Mouse (Mus musculus) forebrain, embryonic 12.5 days (tissue): ENCODE results near the gene Hsf2bp. TPM values are rescaled to one million over a fixed set of nuclear protein-coding genes. Genes with fewer than 3 reads are reported as not detected.
A peak's percentile ranks its signal among the peaks of the same experiment; 100 is the strongest.

ENCODE experiments used
- ATAC-seq: fragments of 200-750 bp; cut with Nextera tagmentation; 2 replicates; pipeline ENCODE4 v1.8.0; 2017; ENCODE audit warnings: moderate TSS enrichment; ENCODE audit not compliant: low FRiP score
- H3K27ac ChIP-seq: fragments of 300-500 bp; sonication (generic); 2 replicates; pipeline ENCODE4 v1.5.1; 2016; ENCODE audit warnings: mild to moderate bottlenecking
- H3K27me3 ChIP-seq: fragments of 300-500 bp; sonication (generic); 2 replicates; pipeline ENCODE4 v1.6.1; 2016; ENCODE audit warnings: mild to moderate bottlenecking
- H3K36me3 ChIP-seq: fragments of 300-500 bp; sonication (generic); replicated peaks from 2 replicates; pipeline ENCODE4 v1.6.1; 2016; ENCODE audit warnings: mild to moderate bottlenecking
- H3K4me1 ChIP-seq: fragments of 300-500 bp; sonication (generic); 2 replicates; pipeline ENCODE4 v1.6.1; 2016
- H3K4me2 ChIP-seq: fragments of 300-500 bp; sonication (generic); 2 replicates; pipeline ENCODE4 v1.6.1; 2016; ENCODE audit warnings: mild to moderate bottlenecking, moderate library complexity
- H3K4me3 ChIP-seq: fragments of 300-500 bp; sonication (generic); replicated peaks from 2 replicates; pipeline ENCODE4 v1.5.1; 2016; ENCODE audit warnings: mild to moderate bottlenecking
- H3K9ac ChIP-seq: fragments of 300-500 bp; sonication (generic); 2 replicates; pipeline ENCODE4 v1.6.1; 2016; ENCODE audit warnings: mild to moderate bottlenecking
- H3K9me3 ChIP-seq: fragments of 300-500 bp; sonication (generic); 2 replicates; pipeline ENCODE4 v1.6.1; 2016
- WGBS: fragments of 180-500 bp; shearing (Covaris S2); methylation state at CpG from one replicate; pipeline ENCODE4 v1.1.7; 2016; 5-methylcytosine and 5-hydroxymethylcytosine counted together
- polyA plus RNA-seq: library from polyadenylated mRNA; unstranded; fragments of >200 nt; fragmentation: Nextera tagmentation; extraction: Ambion mirVana; gene quantifications from 2 replicates; pipeline ENCODE4 v1.2.1, GENCODE M21; 2016

The Hsf2bp gene
- polyA plus RNA-seq, 1 experiment from 2014 or later: 0.55 TPM

- no peak for ATAC-seq
- Histone ChIP-seq H3K4me2 (no peak overlapping the region), H3K9ac (no peak overlapping the region), H3K36me3 (no peaks in the 10 kb centered on the region), H3K4me3 (no peak overlapping the region), H3K27ac (0 out of 2 replicates have a peak overlapping the region, but pooled peaks have one; percentile 8), H3K9me3 (no peaks in the 10 kb centered on the region), H3K27me3 (no peaks in the 10 kb centered on the region), H3K4me1 (no peaks in the 10 kb centered on the region)
- 85% methylated on average over 3 of the region's 3 CpGs for WGBS
These were observed 129.7 kb downstream of the Hsf2bp start for GRCm38 (mm10) chr17:31906441-31906840.

GRCm38 (mm10) chr17:31905791-31906211, 130.3 kb downstream of the Hsf2bp start:
- 75% methylated on average over 10 of the region's 10 CpGs for WGBS

GRCm38 (mm10) chr17:31905201-31905790, 130.9 kb downstream of the Hsf2bp start:
- no peak overlapping the region for H3K9ac ChIP-seq
- no peak overlapping the region for H3K27ac ChIP-seq
- no peak overlapping the region for H3K4me2 ChIP-seq
- no peak for ATAC-seq
- no peak overlapping the region for H3K4me3 ChIP-seq
- no peaks in the 10 kb centered on the region for H3K36me3 ChIP-seq
- H3K27me3 ChIP-seq: no peaks in the 10 kb centered on the region
- H3K9me3 ChIP-seq: no peaks in the 10 kb centered on the region
- H3K4me1 ChIP-seq: no peaks in the 10 kb centered on the region
- WGBS: 84% methylated on average over 9 of the region's 9 CpGs

More at GRCm38 (mm10) chr17:31905791-31906211, 130.3 kb downstream of the Hsf2bp start:
- no peaks in the 10 kb centered on the region for H3K36me3 ChIP-seq
- no peak overlapping the region for H3K9ac ChIP-seq
- no peak overlapping the region for H3K4me2 ChIP-seq
- H3K9me3 ChIP-seq: no peaks in the 10 kb centered on the region
- no peak for ATAC-seq
- no peak overlapping the region for H3K4me3 ChIP-seq
- no peaks in the 10 kb centered on the region for H3K4me1 ChIP-seq
- H3K27ac ChIP-seq: no peak overlapping the region
- no peaks in the 10 kb centered on the region for H3K27me3 ChIP-seq

GRCm38 (mm10) chr17:31904036-31904435, 132.1 kb downstream of the Hsf2bp start:
- Histone ChIP-seq H3K9ac (no peak overlapping the region), H3K27ac (no peak overlapping the region), H3K4me1 (no peaks in the 10 kb centered on the region), H3K4me3 (no peak overlapping the region), H3K27me3 (no peaks in the 10 kb centered on the region), H3K4me2 (no peak overlapping the region), H3K9me3 (no peaks in the 10 kb centered on the region), H3K36me3 (no peaks in the 10 kb centered on the region)
- no peak for ATAC-seq
- WGBS: 82% methylated on average over 7 of the region's 7 CpGs

GRCm38 (mm10) chr17:31902630-31903198, 133.4 kb downstream of the Hsf2bp start:
- Histone ChIP-seq H3K36me3 (no peaks in the 10 kb centered on the region), H3K9ac (no peak overlapping the region), H3K9me3 (no peaks in the 10 kb centered on the region), H3K4me3 (no peak overlapping the region), H3K27ac (no peak overlapping the region), H3K27me3 (no peaks in the 10 kb centered on the region), H3K4me2 (no peak overlapping the region), H3K4me1 (no peaks in the 10 kb centered on the region)
- ATAC-seq: no peak
- 70% methylated on average over 3 of the region's 3 CpGs for WGBS

- Histone ChIP-seq H3K9me3 (no peaks in the 10 kb centered on the region), H3K36me3 (no peaks in the 10 kb centered on the region), H3K4me1 (no peaks in the 10 kb centered on the region), H3K4me2 (no peak overlapping the region), H3K9ac (no peak overlapping the region), H3K27me3 (no peaks in the 10 kb centered on the region), H3K27ac (no peak overlapping the region), H3K4me3 (no peak overlapping the region)
- no peak for ATAC-seq
- 78% methylated on average over 11 of the region's 11 CpGs for WGBS
These were observed 134.5 kb downstream of the Hsf2bp start for GRCm38 (mm10) chr17:31901461-31902204.

- WGBS: 58% methylated on average over 5 of the region's 5 CpGs
- Histone ChIP-seq H3K9me3 (no peaks in the 10 kb centered on the region), H3K27ac (no peak overlapping the region), H3K4me2 (no peak overlapping the region), H3K4me3 (no peak overlapping the region), H3K36me3 (no peaks in the 10 kb centered on the region), H3K9ac (no peak overlapping the region), H3K4me1 (no peaks in the 10 kb centered on the region), H3K27me3 (no peaks in the 10 kb centered on the region)
- ATAC-seq: no peak
These were observed 137.2 kb downstream of the Hsf2bp start for GRCm38 (mm10) chr17:31898941-31899340.

GRCm38 (mm10) chr17:31897186-31897793, 138.9 kb downstream of the Hsf2bp start:
- WGBS: 82% methylated on average over 4 of the region's 4 CpGs
- H3K4me3 ChIP-seq: no peak overlapping the region
- H3K27ac ChIP-seq: no peak overlapping the region
- H3K4me1 ChIP-seq: peaks cover 6% of the 10 kb centered on the region
- no peaks in the 10 kb centered on the region for H3K36me3 ChIP-seq
- no peak overlapping the region for H3K9ac ChIP-seq
- no peaks in the 10 kb centered on the region for H3K27me3 ChIP-seq
- H3K9me3 ChIP-seq: no peaks in the 10 kb centered on the region
- no peak for ATAC-seq
- no peak overlapping the region for H3K4me2 ChIP-seq

- no peak overlapping the region for H3K4me3 ChIP-seq
- no peak overlapping the region for H3K4me2 ChIP-seq
- H3K9ac ChIP-seq: no peak overlapping the region
- H3K9me3 ChIP-seq: no peaks in the 10 kb centered on the region
- peaks cover 6% of the 10 kb centered on the region for H3K4me1 ChIP-seq
- ATAC-seq: no peak
- no peaks in the 10 kb centered on the region for H3K27me3 ChIP-seq
- 75% methylated on average over 3 of the region's 3 CpGs for WGBS
- no peaks in the 10 kb centered on the region for H3K36me3 ChIP-seq
- H3K27ac ChIP-seq: no peak overlapping the region
These were observed 139.4 kb downstream of the Hsf2bp start for GRCm38 (mm10) chr17:31896751-31897150.

GRCm38 (mm10) chr17:31896311-31896710, 139.8 kb downstream of the Hsf2bp start:
- WGBS: 91% methylated on average over 7 of the region's 7 CpGs
- no peak overlapping the region for H3K4me3 ChIP-seq
- no peak overlapping the region for H3K4me2 ChIP-seq
- no peaks in the 10 kb centered on the region for H3K9me3 ChIP-seq
- ATAC-seq: no peak
- H3K27me3 ChIP-seq: no peaks in the 10 kb centered on the region
- no peaks in the 10 kb centered on the region for H3K36me3 ChIP-seq
- no peak overlapping the region for H3K9ac ChIP-seq
- no peak overlapping the region for H3K27ac ChIP-seq
- peaks cover 6% of the 10 kb centered on the region for H3K4me1 ChIP-seq
